Mouse (Mus musculus) cerebral cortex, adult 2 months (tissue): ENCODE data around the gene Rad1.

Experiments
- WGBS: fragments of 180-500 bp; shearing (Covaris S2); methylation state at CpG from one replicate; pipeline ENCODE4 v1.1.7; 2018; 5-methylcytosine and 5-hydroxymethylcytosine counted together

Rad1 gene

DNA sequence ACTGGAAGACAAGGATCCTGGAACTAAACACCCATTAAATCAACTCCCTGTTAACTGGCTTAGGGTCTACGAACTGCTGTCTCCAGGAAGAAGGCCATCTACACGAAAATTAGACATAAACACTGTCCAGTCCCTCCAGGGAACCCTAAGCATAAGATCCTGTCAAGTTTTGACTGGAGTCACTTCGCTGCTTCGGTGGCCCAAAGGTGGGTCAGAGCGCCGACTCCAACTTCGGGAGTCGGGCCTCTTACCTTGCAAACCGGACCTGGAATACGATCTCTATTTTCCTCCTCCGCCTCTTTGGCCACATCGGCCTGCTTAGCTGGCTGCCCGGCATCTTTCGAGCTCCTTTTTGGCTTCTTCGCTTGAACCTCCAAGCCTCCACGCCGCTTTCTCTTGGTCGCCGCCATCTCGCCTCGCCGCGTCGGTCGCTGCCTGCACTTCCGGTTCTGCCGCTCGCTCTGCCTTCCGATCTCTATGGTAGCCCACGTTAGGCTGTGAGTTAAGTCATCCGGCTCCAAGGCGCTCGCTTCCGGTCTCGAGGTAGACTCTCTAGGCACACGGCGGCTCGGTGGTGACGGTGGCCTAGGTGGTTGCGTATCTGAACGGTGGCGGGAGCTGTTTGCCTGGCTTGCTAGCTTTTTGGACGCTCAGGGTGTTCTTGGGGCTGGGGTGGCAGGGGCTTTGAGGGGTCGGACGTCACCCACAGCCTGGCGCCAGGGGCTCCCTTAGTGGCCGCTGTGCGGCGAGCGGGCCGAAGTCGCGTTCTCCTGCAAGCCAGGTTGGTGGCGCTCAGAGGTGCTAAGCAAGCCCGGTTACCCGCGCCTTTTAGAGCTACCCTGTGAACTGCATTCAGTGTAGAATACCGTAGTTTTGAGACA lies at the start of gene Rad1, which contains the start of gene Brix1:
Gene Rad1, plus strand, starts transcription at position 535 of the 881 bp plus-strand sequence.
Gene Brix1, minus strand, starts transcription at position 464 of the 881 bp plus-strand sequence.
- under 1% methylated on average over 58 of the region's 58 CpGs for WGBS

DNA sequence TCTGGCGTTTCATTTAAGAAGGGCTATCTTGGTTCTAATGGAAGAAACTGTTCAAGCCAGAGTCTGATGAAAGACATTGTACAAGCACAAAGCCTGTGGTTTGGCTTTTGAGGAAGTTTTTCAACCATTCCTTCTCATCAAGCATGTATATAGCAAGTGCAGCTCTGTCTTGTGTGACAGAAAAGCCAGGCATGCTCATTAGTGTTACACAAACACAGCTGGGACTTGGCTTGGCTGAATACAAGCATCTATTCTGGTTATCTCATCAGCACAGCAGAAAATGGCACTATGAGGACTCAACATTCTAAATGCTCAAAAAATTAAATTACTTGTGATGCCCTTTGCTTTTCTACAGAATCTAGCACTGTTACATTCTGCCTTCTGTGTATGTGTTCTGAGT lies 48.9 kb upstream of the Rad1 start:
- WGBS: 45% methylated on average over 1 of the region's 1 CpGs

DNA sequence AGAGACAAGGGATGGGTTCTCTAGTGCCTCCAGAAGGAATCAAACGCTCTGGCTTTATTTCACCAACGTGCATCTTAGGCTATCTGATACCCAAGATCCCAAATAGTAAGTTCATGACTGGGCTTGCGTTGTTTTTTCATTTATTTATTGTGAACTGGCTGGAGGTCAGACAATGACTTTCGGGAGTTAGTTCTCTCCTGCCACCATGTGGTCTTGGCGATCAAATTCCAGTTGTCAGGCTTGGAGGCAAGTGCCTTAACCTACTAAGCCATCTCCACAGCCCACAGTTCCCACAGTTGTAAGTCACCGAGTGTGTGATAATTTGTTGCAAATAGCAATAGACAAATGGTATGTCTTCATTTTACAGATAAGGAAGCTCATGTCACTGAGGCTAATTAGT lies 45.9 kb upstream of the Rad1 start:
- WGBS: 66% methylated on average over 6 of the region's 6 CpGs

DNA sequence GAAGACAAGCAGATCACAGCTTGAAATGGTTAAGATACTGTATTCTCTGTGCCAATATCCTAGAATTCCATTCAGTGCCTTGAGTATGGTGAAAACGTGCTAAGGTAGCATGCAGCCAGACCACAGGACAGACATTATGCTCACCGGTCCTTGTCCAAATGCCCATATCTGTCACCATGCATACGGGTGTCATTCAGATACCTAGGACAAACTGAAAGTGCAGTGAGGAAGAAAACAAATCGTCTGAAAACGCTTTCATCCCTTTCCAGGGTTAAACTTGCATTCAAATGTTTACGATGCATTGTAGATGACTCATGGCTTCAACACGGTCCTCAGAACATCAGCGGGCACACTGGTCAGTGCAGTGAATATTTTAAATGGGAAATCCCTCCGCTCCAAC lies 44.3 kb upstream of the Rad1 start:
- 79% methylated on average over 9 of the region's 9 CpGs for WGBS

DNA sequence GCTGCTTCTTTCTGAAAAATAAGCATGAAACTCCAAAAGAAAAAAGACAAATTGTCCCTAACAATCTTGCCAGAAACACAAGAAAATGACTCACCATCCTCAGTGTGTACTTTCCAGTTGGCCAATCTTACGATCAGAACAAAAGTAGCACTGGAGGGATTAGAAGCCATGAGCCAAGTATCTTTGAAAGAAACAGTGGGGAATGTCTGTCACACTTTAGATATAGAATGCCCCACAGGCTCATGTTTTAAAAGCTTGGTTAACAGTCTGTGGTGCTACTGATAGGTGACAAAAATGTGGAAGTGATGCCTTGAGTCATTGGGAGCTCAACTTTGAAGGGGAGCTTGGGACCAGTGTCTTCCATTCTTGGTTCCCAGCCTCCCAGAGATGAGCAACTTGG lies 43.5 kb upstream of the Rad1 start:
- 32% methylated on average over 1 of the region's 1 CpGs for WGBS

GRCm38 (mm10) chr15:10447102-10447501 lies 38.7 kb upstream of the Rad1 start:
- 98% methylated on average over 3 of the region's 3 CpGs for WGBS

DNA sequence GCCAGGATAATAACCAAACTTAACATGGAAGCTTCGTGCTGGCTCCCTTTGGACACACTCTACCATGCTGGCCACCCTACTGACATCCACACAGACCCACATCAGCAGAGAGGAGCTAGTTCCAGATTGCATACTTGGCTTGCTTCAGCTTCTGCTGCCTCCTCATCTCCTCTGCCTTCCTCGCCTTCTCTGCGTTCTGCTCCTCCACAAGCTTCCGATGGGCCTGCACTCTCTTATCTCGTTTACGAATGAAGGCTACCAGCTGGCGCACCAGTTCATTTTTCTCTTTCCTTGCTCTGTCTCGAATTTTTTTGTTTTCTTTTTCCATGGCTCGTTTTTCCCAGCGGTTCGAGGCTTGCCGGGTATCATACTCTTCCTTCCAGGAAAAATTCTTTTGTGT lies 24.8 kb upstream of the Rad1 start:
- 63% methylated on average over 12 of the region's 12 CpGs for WGBS

- 64% methylated on average over 5 of the region's 5 CpGs for WGBS
Measured at GRCm38 (mm10) chr15:10463555-10463954, 22.3 kb upstream of the Rad1 start.

DNA sequence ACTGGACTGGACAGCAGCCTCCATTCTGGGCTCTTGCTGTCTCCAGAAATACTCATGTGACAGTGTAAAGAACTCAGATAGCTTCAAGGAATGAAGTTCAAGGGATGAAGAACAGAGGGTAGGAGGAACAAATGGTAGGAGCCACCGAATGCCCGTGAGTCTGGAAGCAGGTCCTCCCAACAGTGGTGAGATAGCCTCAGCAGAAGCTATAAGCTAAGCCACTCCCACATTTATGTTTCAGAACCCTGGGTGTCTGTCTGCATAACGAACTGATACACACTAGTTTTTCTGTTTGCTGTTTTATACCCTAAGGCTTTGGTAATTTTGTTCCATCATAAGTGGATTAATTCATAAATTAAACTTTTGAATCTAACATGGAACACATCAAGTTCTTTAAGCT lies 21.1 kb upstream of the Rad1 start:
- 91% methylated on average over 3 of the region's 3 CpGs for WGBS

- 65% methylated on average over 3 of the region's 3 CpGs for WGBS
Measured at GRCm38 (mm10) chr15:10468761-10469160, 17.1 kb upstream of the Rad1 start.

DNA sequence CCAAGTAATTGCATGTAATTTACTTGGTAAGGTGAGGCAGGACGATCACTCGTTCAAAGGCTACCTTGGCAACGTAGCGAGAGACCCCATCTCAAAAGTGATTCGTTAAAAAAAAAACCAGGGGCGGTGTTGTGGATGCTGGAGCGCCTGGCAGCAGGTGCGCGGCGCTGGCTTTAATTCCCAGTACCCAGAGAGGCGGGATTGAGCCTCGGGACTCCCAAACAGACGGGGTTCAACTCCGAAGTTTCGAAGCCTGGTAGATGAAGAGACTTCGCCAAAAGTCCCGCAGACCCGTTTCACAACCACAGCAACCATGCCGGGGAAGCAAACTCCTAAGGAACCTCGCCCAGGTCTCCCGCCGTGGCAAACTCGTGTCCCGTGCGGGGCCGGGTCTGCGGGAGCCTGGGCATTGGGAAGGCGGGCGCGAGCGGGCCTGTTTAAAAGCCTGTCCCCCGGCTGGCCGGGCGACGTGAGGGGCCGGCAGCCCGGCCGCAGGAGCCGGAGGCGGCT lies 16.1 kb upstream of the Rad1 start:
- under 1% methylated on average over 40 of the region's 40 CpGs for WGBS

- 1% methylated on average over 86 of the region's 87 CpGs for WGBS
Measured at GRCm38 (mm10) chr15:10470151-10470831, 15.5 kb upstream of the Rad1 start, which contains the start of gene Dnajc21. Gene Dnajc21, minus strand, starts transcription at chr15:10470516.

- WGBS: 10% methylated on average over 3 of the region's 3 CpGs
Measured at GRCm38 (mm10) chr15:10470941-10471340, 14.9 kb upstream of the Rad1 start.

DNA sequence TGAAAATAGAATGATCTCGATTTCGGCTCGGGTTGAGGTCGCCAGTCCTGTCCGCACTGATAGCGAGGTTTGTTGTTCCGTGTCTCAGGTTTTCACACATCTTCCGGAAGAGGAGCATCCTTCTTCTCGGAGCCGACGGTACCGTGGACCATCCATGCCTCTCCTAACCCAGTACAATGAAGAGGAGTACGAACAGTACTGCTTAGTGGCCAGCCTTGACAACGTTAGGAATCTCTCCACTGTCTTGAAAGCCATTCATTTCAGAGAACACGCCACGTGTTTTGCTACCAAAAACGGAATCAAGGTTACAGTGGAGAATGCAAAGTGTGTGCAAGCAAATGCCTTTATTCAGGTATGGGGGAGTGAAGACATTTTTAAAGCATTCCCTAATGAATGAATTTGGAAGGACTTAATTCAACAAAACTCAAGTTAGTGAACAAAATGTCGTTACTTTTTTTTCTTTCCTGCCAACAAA lies 584 bp downstream of the Rad1 start:
- 1% methylated on average over 18 of the region's 18 CpGs for WGBS

- WGBS: 46% methylated on average over 2 of the region's 2 CpGs
Measured at GRCm38 (mm10) chr15:10487246-10487645, 1.4 kb downstream of the Rad1 start.

GRCm38 (mm10) chr15:10490101-10490500 lies 4.3 kb downstream of the Rad1 start:
- WGBS: 66% methylated on average over 5 of the region's 5 CpGs

- WGBS: 94% methylated on average over 11 of the region's 11 CpGs
Measured at GRCm38 (mm10) chr15:10495944-10496343, 10.1 kb downstream of the Rad1 start.

- WGBS: 98% methylated on average over 1 of the region's 1 CpGs
Measured at GRCm38 (mm10) chr15:10496696-10497095, 10.9 kb downstream of the Rad1 start.

- 76% methylated on average over 5 of the region's 5 CpGs for WGBS
Measured at GRCm38 (mm10) chr15:10499593-10499992, 13.8 kb downstream of the Rad1 start.

DNA sequence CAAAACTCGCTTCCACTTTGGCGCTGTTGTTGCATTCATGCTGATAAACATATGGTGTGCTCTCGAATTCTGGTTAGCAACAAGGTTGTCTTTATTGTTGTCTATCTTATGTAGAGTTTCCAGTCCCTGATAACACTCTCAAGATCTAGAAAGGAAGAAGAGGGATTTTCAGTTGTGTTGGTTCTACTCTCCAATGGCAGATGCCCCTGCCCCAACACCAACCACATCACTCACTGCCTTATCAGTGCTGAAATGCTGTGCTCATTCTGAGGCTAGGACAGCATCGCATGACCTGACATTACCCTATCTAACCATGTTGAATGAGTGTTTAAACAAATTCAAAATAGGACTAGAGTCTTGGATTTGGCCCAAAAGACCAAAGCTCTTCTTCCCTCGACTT lies 14.2 kb downstream of the Rad1 start:
- 78% methylated on average over 5 of the region's 5 CpGs for WGBS

GRCm38 (mm10) chr15:10500838-10501719 lies 15.3 kb downstream of the Rad1 start:
- WGBS: 56% methylated on average over 11 of the region's 11 CpGs
